10 mouse cellular contexts compared by ENCODE assay signal in the genomic region with DNA sequence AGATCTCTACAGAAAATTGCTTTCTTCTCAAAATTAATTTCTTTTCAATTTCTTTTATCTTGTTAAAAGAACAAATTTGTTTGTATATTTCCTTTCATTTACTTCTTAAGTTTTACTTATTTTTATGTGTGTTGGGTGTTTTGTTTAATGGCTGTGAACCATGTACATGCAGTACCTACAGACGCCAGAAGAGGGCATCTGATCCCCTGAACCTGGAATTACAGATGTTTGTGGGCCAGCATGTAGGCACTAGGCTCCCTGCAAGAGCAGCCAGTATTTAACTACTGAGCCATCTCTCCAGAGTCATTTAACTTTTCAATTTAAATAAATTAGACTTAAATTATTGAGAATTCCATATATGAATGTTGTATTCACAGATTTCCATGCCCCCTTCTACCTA.
A peak's percentile ranks its signal among the peaks of the same experiment; 100 is the strongest.
DNase-seq lines count a peak whose midpoint lies in the region; ATAC-seq and TF ChIP-seq lines count a peak whose summit lies in the region.
"Had no signal": no experiment of that assay in that cellular context is flagged by ENCODE, and none has a peak within 500 bp of the region (broad histone marks: within the 10 kb centered on the region; RNA-seq: fewer than 3 reads in every experiment).

No protein-coding gene starts in this region.

- H3K9me3 ChIP-seq in heart, embryonic 12.5 days (replicated peaks), result 0 out of 2 replicates have a peak, but pooled peaks cover 3% of the 10 kb centered on the region
- H3K9me3 ChIP-seq: embryonic facial prominence, embryonic 15.5 days; liver, embryonic 15.5 days had no signal

- WGBS in heart, embryonic 12.5 days, result 3% methylated on average over 1 of the region's 1 CpGs

- TF ChIP-seq CTCF in testis, adult 2 months (IDR thresholded peaks at IDR 0.05; ENCODE audit: control insufficient read depth, insufficient read depth, insufficient replicate concordance, low read depth, low read length), result peak; percentile 24; the same call in 1 of the 2 replicates
- TF ChIP-seq CTCF in bone marrow macrophage, adult 2 months (IDR thresholded peaks at IDR 0.05; ENCODE audit: low read depth, low read length), result 0 out of 2 replicates have a peak, but pooled peaks have one; percentile 16

- peak; percentile 56 to 73 for DNase-seq in heart, postnatal 10 days
- no peak for DNase-seq in testis, postnatal 14 days (ENCODE audit: low spot score)
- peak; percentile 24 for DNase-seq in gastrocnemius, postnatal 14 days
- DNase-seq in lung, postnatal 14 days, result peak; percentile 63
- no peak for DNase-seq in frontal cortex, postnatal 14 days (ENCODE audit: low spot score in 2 of 2)

- TF ChIP-seq POLR2A in testis, adult 2 months (IDR thresholded peaks at IDR 0.05; ENCODE audit: control insufficient read depth, low read depth, low read length), result no peak
- no peak for TF ChIP-seq POLR2A in bone marrow macrophage, adult 2 months (IDR thresholded peaks at IDR 0.05; ENCODE audit: borderline replicate concordance, low read depth, low read length)

- no peaks in the 10 kb centered on the region for H3K27me3 ChIP-seq in heart, embryonic 12.5 days (replicated peaks)
- no peaks in the 10 kb centered on the region for H3K27me3 ChIP-seq in testis, adult 2 months (ENCODE audit: control insufficient read depth, insufficient read depth, low read length)
- H3K27me3 ChIP-seq: embryonic facial prominence, embryonic 15.5 days; liver, embryonic 15.5 days had no signal

- no peak overlapping the region for H3K27ac ChIP-seq in heart, embryonic 12.5 days (ENCODE audit: poor library complexity, severe bottlenecking)
- no peak overlapping the region for H3K27ac ChIP-seq in testis, adult 2 months (ENCODE audit: control insufficient read depth, insufficient read depth, low read depth, low read length)
- H3K27ac ChIP-seq in bone marrow macrophage, adult 2 months (ENCODE audit: insufficient read depth, low read depth, low read length), result no peak overlapping the region
- H3K27ac ChIP-seq: embryonic facial prominence, embryonic 15.5 days; liver, embryonic 15.5 days had no signal

- intact Hi-C loops in heart, postnatal 10 days (cut with DNase I), result loop anchor here (2.0 kb wide), 2 partner anchors 72 to 160 kb away; no protein-coding TSS in a partner anchor
- intact Hi-C loops in gastrocnemius, postnatal 14 days (cut with DNase I; ENCODE audit: low total_unique reads), result loop anchor here (2.0 to 10.0 kb wide), 2 partner anchors 74 to 160 kb away; no protein-coding TSS in a partner anchor

- H3K4me3 ChIP-seq in heart, embryonic 12.5 days, result no peak overlapping the region
- no peak overlapping the region for H3K4me3 ChIP-seq in testis, adult 2 months (ENCODE audit: control insufficient read depth, low read depth, low read length)
- no peak overlapping the region for H3K4me3 ChIP-seq in bone marrow macrophage, adult 2 months (ENCODE audit: insufficient read depth, low read length)
- H3K4me3 ChIP-seq: embryonic facial prominence, embryonic 15.5 days; liver, embryonic 15.5 days had no signal

- no peak overlapping the region for H3K4me2 ChIP-seq in heart, embryonic 12.5 days
- H3K4me2 ChIP-seq: embryonic facial prominence, embryonic 15.5 days; liver, embryonic 15.5 days had no signal

- H3K4me1 ChIP-seq in heart, embryonic 12.5 days (replicated peaks), result no peaks in the 10 kb centered on the region
- H3K4me1 ChIP-seq in testis, adult 2 months (ENCODE audit: control insufficient read depth, insufficient read depth, low read length), result no peaks in the 10 kb centered on the region
- H3K4me1 ChIP-seq in bone marrow macrophage, adult 2 months (ENCODE audit: control insufficient read depth, insufficient read depth, low read length), result no peaks in the 10 kb centered on the region
- H3K4me1 ChIP-seq: embryonic facial prominence, embryonic 15.5 days; liver, embryonic 15.5 days had no signal

- ATAC-seq in heart, embryonic 12.5 days (ENCODE audit: insufficient number of reproducible peaks, low FRiP score), result no peak

- H3K9ac ChIP-seq in heart, embryonic 12.5 days, result no peak overlapping the region
- H3K9ac ChIP-seq: embryonic facial prominence, embryonic 15.5 days; liver, embryonic 15.5 days had no signal

- H3K36me3 ChIP-seq in heart, embryonic 12.5 days, result no peaks in the 10 kb centered on the region
- no peaks in the 10 kb centered on the region for H3K36me3 ChIP-seq in testis, adult 2 months (ENCODE audit: control insufficient read depth, insufficient read depth, low read length)
- H3K36me3 ChIP-seq: embryonic facial prominence, embryonic 15.5 days; liver, embryonic 15.5 days had no signal

Comparison
In these comparisons a context has a peak if more than half of its experiments do, and no peak if none do; other contexts are left out.
1. DNase-seq: peak in heart, postnatal 10 days (2 of 2), gastrocnemius, postnatal 14 days (single experiment) and lung, postnatal 14 days (single experiment); none in testis, postnatal 14 days (single experiment) and frontal cortex, postnatal 14 days (0 of 2).